Mouse (Mus musculus) liver, adult 2 months (tissue): ENCODE data around the gene Mlst8.

ENCODE experiments used
- CTCF ChIP-seq: fragments of 200-500 bp; IDR thresholded peaks from 2 replicates; pipeline ENCODE4 v1.5.1; 2011; ENCODE audit warnings: low read depth, low read length, control low read depth
- POLR2A ChIP-seq: fragments of 200-500 bp; IDR thresholded peaks from 2 replicates; pipeline ENCODE4 v1.6.1; 2011; ENCODE audit warnings: low read length, control low read depth; ENCODE audit not compliant: insufficient read depth; ENCODE audit errors: extremely low read depth

GRCm38 (mm10) chr17:24520450-24520849 is 41.6 kb upstream of the Mlst8 start:
- TF ChIP-seq POLR2A (no peak), CTCF (no peak)
